Mouse (Mus musculus) heart, embryonic 11.5 days (tissue): Measurements from ENCODE around the gene Col4a1. TPM values are rescaled to one million over a fixed set of nuclear protein-coding genes. Genes with fewer than 3 reads are reported as not detected.

Experiments used
- ATAC-seq: fragments of 200-750 bp; cut with Nextera tagmentation; replicated peaks from 2 replicates; pipeline ENCODE4 v1.8.0; 2017; ENCODE audit warnings: moderate library complexity; ENCODE audit not compliant: insufficient number of reproducible peaks, low FRiP score, low TSS enrichment
- H3K27ac ChIP-seq: fragments of 300-500 bp; sonication (generic); 2 replicates; pipeline ENCODE4 v1.5.1; 2014; ENCODE audit warnings: mild to moderate bottlenecking, low read depth, low read length
- H3K27me3 ChIP-seq: fragments of 300-500 bp; sonication (generic); 2 replicates; pipeline ENCODE4 v1.6.1; 2014; ENCODE audit warnings: mild to moderate bottlenecking, low read length, mixed read lengths; ENCODE audit not compliant: control insufficient read depth, insufficient read depth
- H3K36me3 ChIP-seq: fragments of 300-500 bp; sonication (generic); 2 replicates; pipeline ENCODE4 v1.6.1; 2014; ENCODE audit warnings: mild to moderate bottlenecking, low read length, moderate library complexity, mixed read lengths; ENCODE audit not compliant: control insufficient read depth, insufficient read depth
- H3K4me1 ChIP-seq: fragments of 300-500 bp; sonication (generic); 2 replicates; pipeline ENCODE4 v1.6.1; 2014; ENCODE audit warnings: low read length; ENCODE audit not compliant: control insufficient read depth, insufficient read depth
- H3K4me2 ChIP-seq: fragments of 300-500 bp; sonication (generic); 2 replicates; pipeline ENCODE4 v1.6.1; 2014; ENCODE audit warnings: mild to moderate bottlenecking, moderate library complexity
- H3K4me3 ChIP-seq: fragments of 300-500 bp; sonication (generic); 2 replicates; pipeline ENCODE4 v1.5.1; 2014; ENCODE audit warnings: low read depth, low read length
- H3K9ac ChIP-seq: fragments of 300-500 bp; sonication (generic); 2 replicates; pipeline ENCODE4 v1.6.1; 2014; ENCODE audit warnings: mild to moderate bottlenecking, low read depth, low read length, moderate library complexity
- H3K9me3 ChIP-seq: fragments of 300-500 bp; sonication (generic); replicated peaks from 2 replicates; pipeline ENCODE4 v1.6.1; 2016; ENCODE audit warnings: low read length; ENCODE audit not compliant: control insufficient read depth
- WGBS: fragments of 180-500 bp; shearing (Covaris S2); extraction: QIAGEN DNeasy Blood & Tissue Kit; methylation state at CpG from one replicate; pipeline ENCODE4 v1.1.7; 2014; ENCODE audit not compliant: insufficient replicate concordance; 5-methylcytosine and 5-hydroxymethylcytosine counted together
- polyA plus RNA-seq: library from polyadenylated mRNA; unstranded; fragments of >200 nt; fragmentation: Nextera tagmentation; extraction: Ambion mirVana; gene quantifications from 2 replicates; pipeline ENCODE4 v1.2.1, GENCODE M21; 2014

The Col4a1 gene
- polyA plus RNA-seq, 1 experiment from 2014 or later: 150 TPM

DNA sequence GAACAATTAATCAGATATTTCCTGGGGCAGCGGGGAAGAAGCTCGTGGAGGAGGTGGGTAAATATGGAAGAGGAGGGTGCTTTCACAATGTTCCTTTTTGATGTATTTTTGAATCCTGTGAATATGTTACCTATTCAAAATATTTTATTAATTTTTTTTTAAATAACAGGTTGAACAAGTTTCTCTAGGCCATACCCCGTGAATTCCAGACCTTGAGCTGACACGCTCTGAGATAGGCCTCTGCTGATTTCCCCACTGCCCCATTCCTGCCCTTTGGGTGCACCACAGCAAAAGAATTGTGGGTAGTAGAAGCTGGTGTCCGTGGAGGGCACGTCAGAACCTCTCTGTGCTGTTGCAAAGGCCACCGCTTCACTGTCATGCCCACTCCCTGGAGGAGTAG lies 136.2 kb downstream of the Col4a1 start:
- no peaks in the 10 kb centered on the region for H3K27me3 ChIP-seq
- no peak overlapping the region for H3K4me2 ChIP-seq
- no peak overlapping the region for H3K4me3 ChIP-seq
- H3K4me1 ChIP-seq: peaks cover 20% of the 10 kb centered on the region; the same call in 1 of the 2 replicates
- ATAC-seq: no peak
- H3K36me3 ChIP-seq: no peaks in the 10 kb centered on the region
- no peak overlapping the region for H3K27ac ChIP-seq
- 81% methylated on average over 7 of the region's 7 CpGs for WGBS
- no peak overlapping the region for H3K9ac ChIP-seq
- H3K9me3 ChIP-seq: no peaks in the 10 kb centered on the region

DNA sequence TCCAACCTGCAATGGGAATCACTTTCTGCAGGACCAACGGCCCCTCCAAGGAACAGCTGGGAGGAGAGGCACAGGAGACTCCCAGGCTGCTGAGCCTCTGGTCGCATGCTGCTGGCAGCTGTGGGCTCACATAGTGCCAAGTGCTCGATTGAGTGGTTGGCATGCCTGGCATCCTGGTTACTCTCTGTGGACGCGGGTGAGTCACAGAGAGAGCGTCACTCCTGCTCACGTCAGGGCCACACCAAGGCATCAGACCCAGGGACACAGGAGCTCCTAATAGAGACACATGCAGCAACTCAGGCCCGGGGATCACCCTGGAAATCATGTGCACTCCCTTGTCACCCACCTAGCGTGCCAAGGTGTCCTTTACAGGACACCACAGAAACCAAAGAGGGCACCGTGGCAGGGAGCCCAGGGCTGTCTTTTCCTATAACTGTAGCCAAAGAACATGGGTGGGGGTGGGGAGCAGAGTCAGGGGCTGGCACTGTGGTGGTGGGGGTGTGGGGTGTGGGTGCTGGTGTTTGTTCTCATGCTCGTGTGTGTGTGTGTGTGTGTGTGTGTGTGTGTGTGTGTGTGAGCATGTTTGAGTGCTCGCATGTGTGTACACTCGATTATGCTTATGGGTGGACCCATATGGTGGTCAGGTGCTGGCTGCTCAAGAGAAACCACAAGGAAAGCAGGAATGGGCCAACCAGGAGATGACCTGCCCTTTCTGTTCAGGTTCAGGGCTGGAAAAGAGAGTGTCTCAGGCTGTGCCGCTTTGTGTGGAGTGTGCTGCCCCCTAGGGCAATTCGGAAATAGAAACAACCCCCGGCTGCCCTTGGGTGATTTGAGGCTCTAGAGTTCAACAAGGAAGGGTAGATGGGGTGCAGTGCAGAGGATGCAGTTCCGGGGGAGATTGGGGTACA lies 139.1 kb downstream of the Col4a1 start:
- 73% methylated on average over 17 of the region's 17 CpGs for whole genome bisulfite sequencing
- no peak overlapping the region for H3K27ac ChIP-seq
- H3K9ac ChIP-seq: no peak overlapping the region

DNA sequence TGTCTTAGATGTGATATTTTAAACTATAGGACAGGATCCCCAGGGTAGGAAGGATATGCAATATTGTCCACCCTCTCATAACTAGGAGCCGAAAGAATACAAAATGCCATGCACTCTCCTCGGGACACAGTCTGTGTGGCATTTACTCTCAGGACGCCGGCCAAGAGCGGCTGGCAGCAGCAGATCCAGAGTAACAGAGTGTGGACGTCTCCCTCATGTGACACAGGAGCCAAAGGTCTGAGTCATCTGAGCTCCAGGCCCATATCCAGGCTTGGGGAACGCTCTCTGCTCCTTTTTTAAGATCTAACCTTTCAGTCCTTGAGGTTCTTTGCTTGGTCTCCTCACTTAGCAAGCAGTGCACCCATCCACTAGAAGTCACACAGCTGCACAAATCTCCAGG lies 141.1 kb downstream of the Col4a1 start:
- H3K9me3 ChIP-seq: no peaks in the 10 kb centered on the region
- WGBS: 57% methylated on average over 7 of the region's 7 CpGs
- no peak for ATAC-seq
- no peak overlapping the region for H3K4me3 ChIP-seq
- H3K4me2 ChIP-seq: no peak overlapping the region
- H3K36me3 ChIP-seq: no peaks in the 10 kb centered on the region
- H3K9ac ChIP-seq: 0 out of 2 replicates have a peak overlapping the region, but pooled peaks have one; percentile 28
- peaks cover 13% of the 10 kb centered on the region; the same call in 1 of the 2 replicates for H3K4me1 ChIP-seq
- H3K27me3 ChIP-seq: no peaks in the 10 kb centered on the region
- 0 out of 2 replicates have a peak overlapping the region, but pooled peaks have one; percentile 22 for H3K27ac ChIP-seq

More for the DNA sequence above, 139.1 kb downstream of the Col4a1 start:
- peaks cover 13% of the 10 kb centered on the region; the same call in 1 of the 2 replicates for H3K4me1 ChIP-seq
- H3K36me3 ChIP-seq: no peaks in the 10 kb centered on the region
- no peak overlapping the region for H3K4me2 ChIP-seq
- H3K4me3 ChIP-seq: no peak overlapping the region
- peak; percentile 29; the same call in 1 of the 2 replicates for ATAC-seq
- no peaks in the 10 kb centered on the region for H3K9me3 ChIP-seq
- H3K27me3 ChIP-seq: no peaks in the 10 kb centered on the region

DNA sequence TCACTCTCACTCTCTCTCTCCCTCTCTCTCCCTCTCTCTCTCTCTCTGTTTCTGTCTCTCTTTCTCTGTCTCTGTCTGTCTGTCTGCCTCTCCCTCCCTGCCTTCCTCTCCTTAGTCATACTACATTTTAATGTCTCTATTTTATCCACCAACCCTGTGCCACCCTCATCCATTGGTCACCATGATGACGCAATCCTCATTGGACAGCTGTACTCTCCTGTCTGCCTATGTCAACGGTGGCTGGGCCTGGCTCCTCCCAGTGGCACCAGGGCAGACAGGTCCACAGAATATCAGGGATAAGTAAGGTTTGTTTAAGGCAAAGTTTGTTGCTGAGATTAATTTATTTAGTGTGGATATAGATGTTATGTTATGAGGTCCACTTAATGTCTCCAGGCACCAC lies 143.2 kb downstream of the Col4a1 start:
- no peaks in the 10 kb centered on the region for H3K9me3 ChIP-seq
- 78% methylated on average over 2 of the region's 2 CpGs for WGBS
- no peak overlapping the region for H3K9ac ChIP-seq
- no peak overlapping the region for H3K4me2 ChIP-seq
- H3K36me3 ChIP-seq: no peaks in the 10 kb centered on the region
- no peak overlapping the region for H3K27ac ChIP-seq
- H3K4me3 ChIP-seq: no peak overlapping the region
- H3K4me1 ChIP-seq: peaks cover 13% of the 10 kb centered on the region; the same call in 1 of the 2 replicates
- ATAC-seq: no peak
- no peaks in the 10 kb centered on the region for H3K27me3 ChIP-seq

DNA sequence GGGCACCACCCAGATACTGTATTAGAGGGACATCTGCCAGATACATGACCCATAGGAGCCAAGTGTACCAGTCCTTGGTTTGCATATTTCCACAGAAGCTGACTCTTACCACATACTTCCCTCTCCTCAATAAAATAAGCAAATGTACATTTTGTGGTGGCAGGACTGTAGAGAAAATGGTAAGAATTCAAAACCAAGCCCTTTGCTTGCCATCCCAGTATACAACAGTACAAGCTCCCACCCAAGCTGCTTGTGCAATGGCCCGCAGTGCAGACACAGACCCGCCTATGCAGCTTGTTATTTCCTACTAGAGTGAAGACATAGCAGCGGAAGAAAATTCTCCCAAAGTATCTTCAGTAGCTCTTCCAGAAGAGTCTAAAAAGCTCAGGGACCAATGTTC lies 143.8 kb downstream of the Col4a1 start:
- no peak for ATAC-seq
- H3K4me3 ChIP-seq: no peak overlapping the region
- no peaks in the 10 kb centered on the region for H3K27me3 ChIP-seq
- no peak overlapping the region for H3K27ac ChIP-seq
- no peak overlapping the region for H3K9ac ChIP-seq
- 90% methylated on average over 3 of the region's 3 CpGs for WGBS
- no peaks in the 10 kb centered on the region for H3K36me3 ChIP-seq
- H3K9me3 ChIP-seq: no peaks in the 10 kb centered on the region
- peaks cover 13% of the 10 kb centered on the region; the same call in 1 of the 2 replicates for H3K4me1 ChIP-seq
- H3K4me2 ChIP-seq: no peak overlapping the region

DNA sequence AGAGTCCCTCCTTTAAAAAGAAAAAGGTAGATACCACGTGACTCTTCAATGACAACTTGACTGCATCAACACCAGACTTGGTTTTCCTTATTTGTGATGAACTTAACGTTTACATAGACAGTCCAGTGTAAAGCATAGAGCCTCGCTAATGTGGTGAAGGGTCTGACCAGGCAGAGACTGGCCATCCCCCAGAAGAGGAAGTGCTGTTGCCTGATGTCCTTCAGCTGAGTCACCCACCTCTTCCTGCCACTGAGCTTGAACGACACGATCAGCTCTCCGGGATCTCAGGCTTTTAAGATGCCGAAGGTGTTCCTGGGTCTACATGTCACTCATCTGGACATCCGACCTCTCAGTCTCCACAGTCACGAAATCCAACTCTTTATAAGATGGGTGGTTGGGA lies 144.7 kb downstream of the Col4a1 start:
- Histone ChIP-seq H3K4me3 (no peak overlapping the region), H3K27me3 (no peaks in the 10 kb centered on the region), H3K27ac (no peak overlapping the region), H3K4me1 (peaks cover 10% of the 10 kb centered on the region; the same call in 1 of the 2 replicates), H3K9me3 (no peaks in the 10 kb centered on the region), H3K4me2 (no peak overlapping the region), H3K9ac (no peak overlapping the region), H3K36me3 (no peaks in the 10 kb centered on the region)
- no peak for ATAC-seq
- WGBS: 51% methylated on average over 9 of the region's 9 CpGs

DNA sequence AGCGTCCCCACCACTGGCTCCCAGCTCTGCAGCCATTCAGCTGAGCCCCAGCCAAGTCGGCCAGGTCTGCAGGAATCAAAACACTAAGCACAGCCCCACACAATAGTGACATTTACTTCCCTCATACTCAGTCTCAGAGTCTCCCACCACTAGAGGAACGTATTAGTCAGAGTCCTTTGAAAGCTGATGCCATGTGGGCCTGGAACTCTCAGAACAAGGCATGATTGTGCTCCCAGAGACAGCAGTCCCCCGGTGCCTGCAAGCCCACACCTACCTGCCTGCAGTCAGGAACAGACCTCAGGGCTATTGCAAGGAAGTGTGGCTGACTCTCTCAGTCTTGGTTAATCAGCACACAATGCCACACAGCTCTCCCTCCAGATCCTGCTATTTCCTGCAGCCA lies 147.0 kb downstream of the Col4a1 start:
- 43% methylated on average over 4 of the region's 4 CpGs for WGBS
- Histone ChIP-seq H3K9ac (no peak overlapping the region), H3K36me3 (no peaks in the 10 kb centered on the region), H3K4me2 (no peak overlapping the region), H3K27ac (no peak overlapping the region), H3K4me1 (no peaks in the 10 kb centered on the region), H3K27me3 (no peaks in the 10 kb centered on the region), H3K9me3 (no peaks in the 10 kb centered on the region), H3K4me3 (no peak overlapping the region)
- ATAC-seq: no peak

DNA sequence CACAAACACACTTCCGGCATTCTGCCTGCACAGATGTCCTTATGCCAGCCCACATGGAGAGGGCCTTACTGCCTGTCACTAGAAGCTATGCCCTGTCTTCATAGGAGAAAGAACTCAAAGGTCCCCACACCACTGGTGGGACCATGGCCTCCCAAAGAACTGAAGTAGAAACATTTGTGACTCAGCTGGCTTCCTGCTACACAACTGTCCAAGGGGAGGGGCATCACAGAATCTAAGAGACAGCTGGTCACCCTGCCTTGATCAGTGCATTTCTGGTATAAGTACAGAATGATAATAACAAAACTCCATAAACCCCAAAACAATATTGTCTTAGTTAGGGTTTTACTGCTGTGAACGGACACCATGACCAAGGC lies 156.3 kb downstream of the Col4a1 start:
- 92% methylated on average over 2 of the region's 2 CpGs for WGBS
- ATAC-seq: no peak

More for the DNA sequence above, 156.3 kb downstream of the Col4a1 start:
- no peaks in the 10 kb centered on the region for H3K36me3 ChIP-seq
- H3K9me3 ChIP-seq: no peaks in the 10 kb centered on the region
- H3K27me3 ChIP-seq: no peaks in the 10 kb centered on the region
- no peak overlapping the region for H3K4me2 ChIP-seq
- H3K27ac ChIP-seq: no peak overlapping the region
- no peak overlapping the region for H3K9ac ChIP-seq
- H3K4me3 ChIP-seq: no peak overlapping the region
- no peaks in the 10 kb centered on the region for H3K4me1 ChIP-seq
